Mouse (Mus musculus): ENCODE data around the gene Thrap3. TPM values are rescaled to one million over a fixed set of nuclear protein-coding genes. Genes with fewer than 3 reads are reported as not detected.

Gene Thrap3
- polyA plus RNA-seq, 1 experiment from 2014 or later = 274 TPM

DNA sequence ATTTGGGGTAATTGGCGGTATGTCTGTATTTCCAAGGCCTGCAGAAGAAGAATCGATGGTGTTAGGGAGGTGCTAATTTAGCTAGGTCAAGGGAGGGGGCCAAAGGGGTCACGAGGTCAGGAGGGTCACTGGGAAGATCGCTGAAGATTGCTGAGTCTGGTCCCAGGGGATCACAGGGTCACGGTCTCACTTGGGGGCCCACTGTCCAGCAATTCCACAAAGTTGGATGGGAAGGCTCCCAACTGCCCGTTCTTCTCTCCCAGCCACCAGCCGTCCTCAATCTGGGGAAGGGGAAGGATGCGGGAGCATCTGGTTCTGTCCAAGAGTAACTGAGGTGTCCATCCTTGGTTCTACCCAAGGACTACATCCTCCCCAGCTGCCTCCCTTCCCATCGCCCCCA is 40.6 kb downstream of the Thrap3 start:
- Histone ChIP-seq H3K36me3 (peaks cover 16% of the 10 kb centered on the region), H3K4me1 (peaks cover 12% of the 10 kb centered on the region), H3K9me3 (no peaks in the 10 kb centered on the region), H3K9ac (replicated peaks) (peak overlapping the region; percentile 57), H3K4me2 (replicated peaks) (peak overlapping the region; percentile 82), H3K27me3 (0 out of 2 replicates have a peak, but pooled peaks cover 7% of the 10 kb centered on the region), H3K27ac (replicated peaks) (no peak overlapping the region), H3K4me3 (peak overlapping the region; percentile 46)
- no peak for ATAC-seq (ENCODE audit: low FRiP score, low read depth)
- WGBS = 65% methylated on average over 9 of the region's 9 CpGs

DNA sequence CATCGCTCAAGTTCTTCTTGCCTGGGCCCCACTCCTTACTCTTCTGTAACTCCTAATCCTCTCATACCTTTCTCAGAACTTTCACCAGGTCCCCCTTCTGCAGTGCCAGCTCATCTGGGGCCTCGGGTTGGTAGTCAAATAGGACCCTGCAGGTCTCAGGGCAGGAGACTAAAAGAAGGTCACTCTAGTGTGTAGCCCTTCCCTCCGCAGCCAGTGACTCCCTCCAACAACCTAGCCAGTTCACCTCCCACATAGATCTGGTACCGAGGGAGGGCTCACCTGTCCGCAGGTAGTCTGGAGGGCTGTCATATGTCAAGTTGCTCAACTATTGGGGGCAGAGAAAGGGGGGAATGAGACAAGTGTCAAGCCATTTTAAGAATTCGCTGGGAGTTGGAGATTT is 41.1 kb downstream of the Thrap3 start:
- Histone ChIP-seq H3K4me1 (peaks cover 12% of the 10 kb centered on the region), H3K9me3 (no peaks in the 10 kb centered on the region), H3K27ac (replicated peaks) (no peak overlapping the region), H3K4me2 (replicated peaks) (no peak overlapping the region), H3K27me3 (0 out of 2 replicates have a peak, but pooled peaks cover 7% of the 10 kb centered on the region), H3K9ac (replicated peaks) (no peak overlapping the region), H3K36me3 (peaks cover 11% of the 10 kb centered on the region), H3K4me3 (no peak overlapping the region)
- no peak for ATAC-seq (ENCODE audit: low FRiP score, low read depth)
- WGBS = 89% methylated on average over 6 of the region's 6 CpGs

GRCm38 (mm10) chr4:126160981-126161380 is 41.6 kb downstream of the Thrap3 start:
- no peak for ATAC-seq (ENCODE audit: low FRiP score, low read depth)
- H3K9ac ChIP-seq (replicated peaks) = no peak overlapping the region
- peaks cover 6% of the 10 kb centered on the region for H3K36me3 ChIP-seq
- no peak overlapping the region for H3K4me3 ChIP-seq
- H3K4me2 ChIP-seq (replicated peaks) = no peak overlapping the region
- peaks cover 12% of the 10 kb centered on the region for H3K4me1 ChIP-seq
- no peaks in the 10 kb centered on the region for H3K9me3 ChIP-seq
- H3K27ac ChIP-seq (replicated peaks) = no peak overlapping the region
- WGBS = 86% methylated on average over 8 of the region's 8 CpGs
- 0 out of 2 replicates have a peak, but pooled peaks cover 7% of the 10 kb centered on the region for H3K27me3 ChIP-seq

- H3K27me3 ChIP-seq = 0 out of 2 replicates have a peak, but pooled peaks cover 7% of the 10 kb centered on the region
- H3K4me1 ChIP-seq = peaks cover 12% of the 10 kb centered on the region
- H3K36me3 ChIP-seq = no peaks in the 10 kb centered on the region
- H3K4me3 ChIP-seq = no peak overlapping the region
- no peak overlapping the region for H3K9ac ChIP-seq (replicated peaks)
- H3K4me2 ChIP-seq (replicated peaks) = no peak overlapping the region
- WGBS = 76% methylated on average over 7 of the region's 8 CpGs
- H3K9me3 ChIP-seq = no peaks in the 10 kb centered on the region
- H3K27ac ChIP-seq (replicated peaks) = no peak overlapping the region
- ATAC-seq (ENCODE audit: low FRiP score, low read depth) = no peak
These were observed 43.1 kb downstream of the Thrap3 start for GRCm38 (mm10) chr4:126159455-126159854.

- H3K27me3 ChIP-seq = 0 out of 2 replicates have a peak, but pooled peaks cover 7% of the 10 kb centered on the region
- H3K9ac ChIP-seq (replicated peaks) = no peak overlapping the region
- WGBS = 92% methylated on average over 6 of the region's 6 CpGs
- no peak for ATAC-seq (ENCODE audit: low FRiP score, low read depth)
- H3K4me3 ChIP-seq = no peak overlapping the region
- no peak overlapping the region for H3K27ac ChIP-seq (replicated peaks)
- peaks cover 3% of the 10 kb centered on the region for H3K4me1 ChIP-seq
- no peaks in the 10 kb centered on the region for H3K36me3 ChIP-seq
- no peaks in the 10 kb centered on the region for H3K9me3 ChIP-seq
- no peak overlapping the region for H3K4me2 ChIP-seq (replicated peaks)
These were observed 45.0 kb downstream of the Thrap3 start for GRCm38 (mm10) chr4:126157562-126157961.

- WGBS = 54% methylated on average over 5 of the region's 5 CpGs
- Histone ChIP-seq H3K9ac (replicated peaks) (no peak overlapping the region), H3K36me3 (no peaks in the 10 kb centered on the region), H3K4me1 (no peaks in the 10 kb centered on the region), H3K9me3 (no peaks in the 10 kb centered on the region), H3K27ac (replicated peaks) (no peak overlapping the region), H3K4me3 (no peak overlapping the region), H3K4me2 (replicated peaks) (no peak overlapping the region), H3K27me3 (no peaks in the 10 kb centered on the region; the same call in 1 of the 2 replicates)
- ATAC-seq (ENCODE audit: low FRiP score, low read depth) = no peak
These were observed 45.9 kb downstream of the Thrap3 start for GRCm38 (mm10) chr4:126156617-126157016.

DNA sequence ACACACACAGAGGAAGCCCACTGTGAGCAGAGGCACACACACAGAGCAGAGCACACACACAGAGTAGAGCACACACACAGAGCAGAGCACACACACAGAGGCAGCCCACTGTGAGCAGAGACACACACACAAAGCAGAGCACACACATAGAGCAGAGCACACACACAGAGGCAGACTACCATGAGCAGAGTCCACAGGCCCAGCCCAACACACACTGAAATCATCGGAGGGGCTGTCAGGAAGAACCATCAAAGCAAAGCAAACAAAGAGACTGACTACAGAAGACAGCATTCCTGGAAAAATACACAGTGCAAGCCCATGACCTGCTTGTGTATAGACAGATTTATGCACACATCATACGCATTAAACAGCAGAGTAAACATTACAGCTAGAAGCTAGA is 46.7 kb downstream of the Thrap3 start:
- H3K9ac ChIP-seq (replicated peaks) = no peak overlapping the region
- ATAC-seq (ENCODE audit: low FRiP score, low read depth) = no peak
- no peaks in the 10 kb centered on the region for H3K4me1 ChIP-seq
- 61% methylated on average over 2 of the region's 2 CpGs for WGBS
- H3K9me3 ChIP-seq = no peaks in the 10 kb centered on the region
- no peak overlapping the region for H3K4me2 ChIP-seq (replicated peaks)
- no peaks in the 10 kb centered on the region for H3K36me3 ChIP-seq
- peaks cover 6% of the 10 kb centered on the region for H3K27me3 ChIP-seq
- H3K4me3 ChIP-seq = no peak overlapping the region
- peak overlapping the region; percentile 54 for H3K27ac ChIP-seq (replicated peaks)

- 70% methylated on average over 4 of the region's 4 CpGs for WGBS
These were observed 47.4 kb downstream of the Thrap3 start for GRCm38 (mm10) chr4:126155183-126155582.

DNA sequence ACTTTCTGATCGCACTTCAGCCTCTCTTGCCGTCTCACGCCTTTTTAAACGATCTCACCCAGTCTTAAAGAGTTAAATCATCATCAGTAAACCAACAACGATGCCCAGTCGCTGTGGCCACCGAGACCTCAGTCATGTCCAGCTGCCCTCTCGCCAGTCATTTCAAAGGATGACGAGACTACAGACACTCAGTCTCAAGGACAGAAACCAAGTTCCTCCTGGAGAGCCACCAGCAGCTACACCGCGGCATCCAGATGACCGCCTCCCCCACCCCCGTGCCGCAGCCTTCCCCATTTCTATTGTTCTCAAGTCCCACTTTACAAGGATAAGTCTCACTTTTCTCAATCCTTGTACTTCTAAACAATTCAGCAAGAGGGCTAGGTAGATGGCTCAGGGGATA is 49.7 kb downstream of the Thrap3 start:
- no peak overlapping the region for H3K27ac ChIP-seq (replicated peaks)
- H3K36me3 ChIP-seq = no peaks in the 10 kb centered on the region
- WGBS = 58% methylated on average over 14 of the region's 14 CpGs
- peaks cover 16% of the 10 kb centered on the region for H3K4me1 ChIP-seq
- H3K27me3 ChIP-seq = peaks cover 36% of the 10 kb centered on the region
- H3K9me3 ChIP-seq = no peaks in the 10 kb centered on the region
- no peak for ATAC-seq (ENCODE audit: low FRiP score, low read depth)
- H3K4me3 ChIP-seq = no peak overlapping the region
- no peak overlapping the region for H3K4me2 ChIP-seq (replicated peaks)
- no peak overlapping the region for H3K9ac ChIP-seq (replicated peaks)

More at GRCm38 (mm10) chr4:126155183-126155582, 47.4 kb downstream of the Thrap3 start:
- H3K27me3 ChIP-seq = peaks cover 13% of the 10 kb centered on the region
- H3K4me2 ChIP-seq (replicated peaks) = no peak overlapping the region
- no peak for ATAC-seq (ENCODE audit: low FRiP score, low read depth)
- no peaks in the 10 kb centered on the region for H3K4me1 ChIP-seq
- H3K9ac ChIP-seq (replicated peaks) = no peak overlapping the region
- no peaks in the 10 kb centered on the region for H3K9me3 ChIP-seq
- peak overlapping the region; percentile 54 for H3K27ac ChIP-seq (replicated peaks)
- no peaks in the 10 kb centered on the region for H3K36me3 ChIP-seq
- no peak overlapping the region for H3K4me3 ChIP-seq

DNA sequence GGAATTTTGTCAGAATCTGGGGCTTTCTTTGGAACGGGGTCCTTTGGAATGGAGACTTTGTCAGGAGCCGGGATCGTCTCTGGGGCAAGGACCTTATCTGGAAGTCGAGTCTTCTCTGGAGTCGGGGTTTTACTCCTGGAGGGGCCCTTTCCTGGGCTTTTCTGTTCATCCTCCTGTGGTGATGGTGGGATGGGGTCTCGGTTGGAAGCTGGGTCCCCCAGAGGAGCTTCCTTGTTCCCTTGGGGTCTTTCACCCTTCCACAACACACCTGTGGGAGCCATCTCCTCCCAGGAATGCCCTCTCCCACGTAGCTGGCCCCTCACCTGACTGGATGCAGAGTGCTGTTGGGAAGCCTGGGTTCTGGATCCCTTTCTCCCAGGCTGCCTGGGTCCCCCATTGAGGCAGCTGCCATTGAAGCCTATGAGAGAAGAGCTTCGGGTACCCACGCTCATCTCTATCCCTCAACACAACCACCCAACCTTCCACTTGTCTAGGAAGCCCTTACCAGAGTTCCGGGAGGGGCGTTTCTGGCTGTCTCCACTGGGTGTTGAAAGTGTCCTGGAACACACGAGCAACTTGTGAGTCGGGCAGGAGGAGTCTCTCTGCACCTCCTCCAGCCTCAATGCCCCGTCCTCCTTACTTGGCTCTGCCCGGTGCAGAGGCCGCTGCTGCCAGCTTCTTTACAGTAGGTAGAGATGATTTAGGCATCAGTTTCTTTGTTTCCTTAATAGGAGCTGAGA is 50.7 kb downstream of the Thrap3 start:
- H3K4me1 ChIP-seq = peaks cover 21% of the 10 kb centered on the region
- no peak overlapping the region for H3K4me2 ChIP-seq (replicated peaks)
- ATAC-seq (ENCODE audit: low FRiP score, low read depth) = no peak
- no peak overlapping the region for H3K4me3 ChIP-seq
- 84% methylated on average over 16 of the region's 16 CpGs for WGBS
- H3K36me3 ChIP-seq = no peaks in the 10 kb centered on the region
- no peak overlapping the region for H3K9ac ChIP-seq (replicated peaks)
- H3K9me3 ChIP-seq = no peaks in the 10 kb centered on the region
- peaks cover 44% of the 10 kb centered on the region for H3K27me3 ChIP-seq
- no peak overlapping the region for H3K27ac ChIP-seq (replicated peaks)

DNA sequence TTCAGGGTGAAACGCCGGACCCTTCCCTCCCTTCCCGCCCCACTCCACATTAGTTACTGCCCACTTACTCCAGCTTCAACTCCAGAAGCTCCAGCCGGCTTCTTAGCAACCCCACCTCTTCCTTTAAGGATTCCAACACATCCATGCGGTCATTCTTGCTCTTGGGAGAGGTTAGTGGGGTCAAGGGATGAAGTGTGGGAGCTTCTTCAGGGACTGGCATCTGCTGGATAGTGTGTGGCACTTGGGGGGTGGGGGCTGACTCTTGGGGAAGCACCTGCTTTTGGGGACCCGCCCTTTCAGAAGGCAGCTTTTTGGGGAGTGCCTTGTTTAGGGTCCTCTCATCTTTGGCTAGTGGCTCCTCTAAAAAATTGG is 51.6 kb downstream of the Thrap3 start:
- 74% methylated on average over 6 of the region's 6 CpGs for WGBS
- Histone ChIP-seq H3K9ac (replicated peaks) (no peak overlapping the region), H3K27ac (replicated peaks) (no peak overlapping the region)

GRCm38 (mm10) chr4:126150297-126150948 is 52.1 kb downstream of the Thrap3 start:
- H3K4me3 ChIP-seq = no peak overlapping the region
- H3K27me3 ChIP-seq = peaks cover 52% of the 10 kb centered on the region
- H3K4me1 ChIP-seq = peaks cover 21% of the 10 kb centered on the region
- H3K27ac ChIP-seq (replicated peaks) = no peak overlapping the region
- ATAC-seq (ENCODE audit: low FRiP score, low read depth) = no peak
- H3K9me3 ChIP-seq = no peaks in the 10 kb centered on the region
- 61% methylated on average over 16 of the region's 16 CpGs for WGBS
- H3K36me3 ChIP-seq = no peaks in the 10 kb centered on the region
- H3K9ac ChIP-seq (replicated peaks) = no peak overlapping the region
- no peak overlapping the region for H3K4me2 ChIP-seq (replicated peaks)

More for the DNA sequence above, 51.6 kb downstream of the Thrap3 start:
- no peaks in the 10 kb centered on the region for H3K9me3 ChIP-seq
- peaks cover 21% of the 10 kb centered on the region for H3K4me1 ChIP-seq
- H3K27me3 ChIP-seq = peaks cover 49% of the 10 kb centered on the region
- no peaks in the 10 kb centered on the region for H3K36me3 ChIP-seq
- no peak overlapping the region for H3K4me2 ChIP-seq (replicated peaks)
- no peak overlapping the region for H3K4me3 ChIP-seq
- no peak for ATAC-seq (ENCODE audit: low FRiP score, low read depth)

All from midbrain, embryonic 12.5 days (tissue).